Mouse (Mus musculus) kidney, postnatal 0 days (tissue): ENCODE measurements at regions not wholly inside any gene's neighbourhood (a gene's known extent, or its start where the extent isn't known, plus 50 kb on each side); places are given as distances from the start of the nearest gene placed in this dataset.

Experiments used
- ATAC-seq: fragments of 200-750 bp; cut with Nextera tagmentation; replicated peaks from 2 replicates; pipeline ENCODE4 v1.8.0; 2017; ENCODE audit warnings: low read depth, moderate number of reproducible peaks, moderate TSS enrichment, moderate library complexity; ENCODE audit not compliant: low FRiP score
- DNase-seq: peaks from one replicate; pipeline ENCODE4 v3.0.0-alpha.2; 2016; ENCODE audit warnings: low spot score
- H3K27ac ChIP-seq: fragments of 300-500 bp; sonication (generic); 2 replicates; pipeline ENCODE4 v1.5.1; 2014; ENCODE audit warnings: mild to moderate bottlenecking
- H3K27me3 ChIP-seq: fragments of 300-500 bp; sonication (generic); 2 replicates; pipeline ENCODE4 v1.6.1; 2014; ENCODE audit warnings: low read length, mixed read lengths; ENCODE audit not compliant: insufficient read depth
- H3K36me3 ChIP-seq: fragments of 300-500 bp; sonication (generic); 2 replicates; pipeline ENCODE4 v1.6.1; 2014; ENCODE audit warnings: low read length, mixed read lengths; ENCODE audit not compliant: insufficient read depth
- H3K4me1 ChIP-seq: fragments of 300-500 bp; sonication (generic); replicated peaks from 2 replicates; pipeline ENCODE4 v1.6.1; 2014; ENCODE audit warnings: antibody characterized with exemption, low read length, mixed read lengths; ENCODE audit not compliant: insufficient read depth
- H3K4me2 ChIP-seq: fragments of 300-500 bp; sonication (generic); 2 replicates; pipeline ENCODE4 v1.6.1; 2014; ENCODE audit warnings: mild to moderate bottlenecking, low read length, moderate library complexity, mixed read lengths
- H3K4me3 ChIP-seq: fragments of 300-500 bp; sonication (generic); replicated peaks from 2 replicates; pipeline ENCODE4 v1.5.1; 2014; ENCODE audit warnings: low read depth, low read length
- H3K9ac ChIP-seq: fragments of 300-500 bp; sonication (generic); 2 replicates; pipeline ENCODE4 v1.6.1; 2014; ENCODE audit warnings: low read depth, low read length
- H3K9me3 ChIP-seq: fragments of 300-500 bp; sonication (generic); replicated peaks from 2 replicates; pipeline ENCODE4 v1.6.1; 2016; ENCODE audit warnings: low read length, inconsistent platforms, mixed read lengths
- CTCF ChIP-seq: IDR thresholded peaks from 2 replicates; pipeline ENCODE4 v1.5.1; 2016; ENCODE audit warnings: antibody characterized with exemption, low read depth, mild to moderate bottlenecking, moderate library complexity
- WGBS: fragments of 180-500 bp; shearing (Covaris S2); extraction: QIAGEN DNeasy Blood & Tissue Kit; methylation state at CpG from one replicate; pipeline ENCODE4 v1.1.7; 2014; 5-methylcytosine and 5-hydroxymethylcytosine counted together

GRCm38 (mm10) chr3:120884189-120884588 is 287.3 kb downstream of the Rwdd3 start:
- Histone ChIP-seq H3K9ac (no peak overlapping the region), H3K4me2 (no peak overlapping the region), H3K4me3 (no peak overlapping the region), H3K9me3 (no peaks in the 10 kb centered on the region), H3K4me1 (no peaks in the 10 kb centered on the region), H3K27me3 (no peaks in the 10 kb centered on the region), H3K36me3 (no peaks in the 10 kb centered on the region), H3K27ac (no peak overlapping the region)
- ATAC-seq = no peak
- WGBS = 33% methylated on average over 10 of the region's 10 CpGs
- no peak for DNase-seq
- TF ChIP-seq CTCF = no peak

GRCm38 (mm10) chr3:120883650-120884049 is 287.8 kb downstream of the Rwdd3 start:
- Histone ChIP-seq H3K27ac (no peak overlapping the region), H3K9me3 (no peaks in the 10 kb centered on the region), H3K4me3 (no peak overlapping the region), H3K9ac (no peak overlapping the region), H3K4me2 (no peak overlapping the region), H3K4me1 (no peaks in the 10 kb centered on the region), H3K27me3 (no peaks in the 10 kb centered on the region), H3K36me3 (no peaks in the 10 kb centered on the region)
- ATAC-seq = no peak
- TF ChIP-seq CTCF = no peak
- 40% methylated on average over 5 of the region's 5 CpGs for WGBS
- no peak for DNase-seq

- H3K36me3 ChIP-seq = no peaks in the 10 kb centered on the region
- no peaks in the 10 kb centered on the region for H3K4me1 ChIP-seq
- no peak overlapping the region for H3K4me2 ChIP-seq
- TF ChIP-seq CTCF = no peak
- 90% methylated on average over 2 of the region's 2 CpGs for WGBS
- H3K4me3 ChIP-seq = no peak overlapping the region
- no peak for DNase-seq
- no peak overlapping the region for H3K9ac ChIP-seq
- H3K27ac ChIP-seq = no peak overlapping the region
- no peaks in the 10 kb centered on the region for H3K27me3 ChIP-seq
- no peaks in the 10 kb centered on the region for H3K9me3 ChIP-seq
- no peak for ATAC-seq
Measured at GRCm38 (mm10) chr3:120879409-120879808, 292.1 kb downstream of the Rwdd3 start.

GRCm38 (mm10) chr3:120875740-120876139 is 295.8 kb downstream of the Rwdd3 start:
- Histone ChIP-seq H3K4me3 (no peak overlapping the region), H3K36me3 (no peaks in the 10 kb centered on the region), H3K27ac (no peak overlapping the region), H3K4me1 (no peaks in the 10 kb centered on the region), H3K4me2 (no peak overlapping the region), H3K9ac (no peak overlapping the region), H3K27me3 (no peaks in the 10 kb centered on the region), H3K9me3 (no peaks in the 10 kb centered on the region)
- WGBS = 78% methylated on average over 3 of the region's 3 CpGs
- TF ChIP-seq CTCF = no peak
- DNase-seq (no peak), ATAC-seq (no peak)

GRCm38 (mm10) chr3:120865036-120865435 is 306.5 kb downstream of the Rwdd3 start:
- no peak overlapping the region for H3K9ac ChIP-seq
- H3K9me3 ChIP-seq = no peaks in the 10 kb centered on the region
- no peak overlapping the region for H3K4me3 ChIP-seq
- ATAC-seq (no peak), DNase-seq (no peak)
- no peak for TF ChIP-seq CTCF
- WGBS = 60% methylated on average over 8 of the region's 8 CpGs
- no peak overlapping the region for H3K4me2 ChIP-seq
- H3K36me3 ChIP-seq = no peaks in the 10 kb centered on the region
- no peak overlapping the region for H3K27ac ChIP-seq
- no peaks in the 10 kb centered on the region for H3K4me1 ChIP-seq
- H3K27me3 ChIP-seq = no peaks in the 10 kb centered on the region

GRCm38 (mm10) chr3:120861641-120862040 is 309.9 kb downstream of the Rwdd3 start:
- WGBS = 86% methylated on average over 4 of the region's 4 CpGs
- no peaks in the 10 kb centered on the region for H3K4me1 ChIP-seq
- H3K27ac ChIP-seq = no peak overlapping the region

GRCm38 (mm10) chr3:120858281-120858680 is 313.2 kb downstream of the Rwdd3 start:
- no peaks in the 10 kb centered on the region for H3K4me1 ChIP-seq
- H3K27me3 ChIP-seq = no peaks in the 10 kb centered on the region
- H3K4me2 ChIP-seq = no peak overlapping the region
- H3K36me3 ChIP-seq = no peaks in the 10 kb centered on the region
- H3K9ac ChIP-seq = no peak overlapping the region
- WGBS = 86% methylated on average over 13 of the region's 13 CpGs
- DNase-seq (no peak), ATAC-seq (no peak)
- H3K4me3 ChIP-seq = no peak overlapping the region
- TF ChIP-seq CTCF = no peak
- no peaks in the 10 kb centered on the region for H3K9me3 ChIP-seq
- no peak overlapping the region for H3K27ac ChIP-seq

More at GRCm38 (mm10) chr3:120861641-120862040, 309.9 kb downstream of the Rwdd3 start:
- no peak overlapping the region for H3K4me3 ChIP-seq
- no peaks in the 10 kb centered on the region for H3K36me3 ChIP-seq
- no peak overlapping the region for H3K9ac ChIP-seq
- ATAC-seq = no peak
- H3K27me3 ChIP-seq = no peaks in the 10 kb centered on the region
- DNase-seq = no peak
- no peaks in the 10 kb centered on the region for H3K9me3 ChIP-seq
- no peak overlapping the region for H3K4me2 ChIP-seq
- TF ChIP-seq CTCF = no peak
